ENCODE assay signal across 8 mouse cellular contexts in the genomic region with DNA sequence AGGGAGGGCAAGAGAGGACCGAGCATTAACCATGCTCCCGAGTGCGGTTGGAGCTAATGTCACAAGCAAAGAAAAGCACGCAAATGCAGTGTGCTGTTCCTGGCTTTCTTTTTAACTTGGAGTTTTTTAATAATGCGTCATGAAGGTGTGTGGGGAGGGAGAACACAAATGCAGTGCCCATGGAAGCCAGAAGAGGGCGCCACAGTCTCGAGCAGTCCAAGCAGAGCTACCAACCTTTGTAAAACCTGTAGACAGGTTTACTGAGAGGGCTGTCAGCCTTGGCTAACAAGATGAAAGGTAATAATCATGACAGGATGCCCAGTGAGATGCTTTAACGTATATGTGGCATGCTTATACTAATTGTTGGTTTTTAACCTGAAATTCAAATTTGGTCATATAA. TPM values are rescaled to one million over a fixed set of nuclear protein-coding genes. Genes with fewer than 3 reads are reported as not detected.
DNase-seq lines count a peak whose midpoint lies in the region; ATAC-seq and TF ChIP-seq lines count a peak whose summit lies in the region.

No protein-coding gene starts in this region.

- no peaks in the 10 kb centered on the region for H3K27me3 ChIP-seq in forebrain, embryonic 14.5 days (replicated peaks; ENCODE audit: control insufficient read depth, insufficient read depth, low read length)
- no peaks in the 10 kb centered on the region for H3K27me3 ChIP-seq in hindbrain, postnatal 0 days (ENCODE audit: insufficient read depth, low read length)
- peaks cover 19% of the 10 kb centered on the region for H3K27me3 ChIP-seq in midbrain, embryonic 10.5 days (ENCODE audit: low read depth, poor library complexity, severe bottlenecking)

- TF ChIP-seq CTCF in hindbrain, postnatal 0 days (IDR thresholded peaks at IDR 0.05; ENCODE audit: low read depth): peak; percentile 95

- peak overlapping the region; percentile 64 for H3K4me2 ChIP-seq in forebrain, embryonic 14.5 days (ENCODE audit: low read length)
- peak overlapping the region; percentile 64 for H3K4me2 ChIP-seq in hindbrain, postnatal 0 days (ENCODE audit: low read depth, low read length)

- no peak overlapping the region for H3K4me3 ChIP-seq in forebrain, embryonic 14.5 days (ENCODE audit: low read depth, low read length)
- H3K4me3 ChIP-seq in hindbrain, postnatal 0 days (ENCODE audit: low read length): 0 out of 2 replicates have a peak overlapping the region, but pooled peaks have one; percentile 4
- no peak overlapping the region for H3K4me3 ChIP-seq in midbrain, embryonic 10.5 days

- ATAC-seq in forebrain, embryonic 14.5 days: peak; percentile 24
- ATAC-seq in hindbrain, postnatal 0 days: 0 out of 2 replicates have a peak, but pooled peaks have one; percentile 3
- no peak for ATAC-seq in erythroid progenitor cell, adult 5-6 weeks (replicated peaks; ENCODE audit: low FRiP score, poor library complexity, severe bottlenecking)

- 7% methylated on average over 8 of the region's 8 CpGs for WGBS in forebrain, embryonic 14.5 days
- WGBS in hindbrain, postnatal 0 days: 8% methylated on average over 8 of the region's 8 CpGs
- 14% methylated on average over 8 of the region's 8 CpGs for WGBS in midbrain, embryonic 10.5 days

- no peaks in the 10 kb centered on the region for H3K36me3 ChIP-seq in forebrain, embryonic 14.5 days (ENCODE audit: control insufficient read depth, insufficient read depth, low read length)
- H3K36me3 ChIP-seq in hindbrain, postnatal 0 days (ENCODE audit: insufficient read depth, low read length): no peaks in the 10 kb centered on the region
- H3K36me3 ChIP-seq in midbrain, embryonic 10.5 days: no peaks in the 10 kb centered on the region

- DNase-seq in NIH3T3 (ENCODE audit: low read depth): peak; percentile 85
- DNase-seq in c-Kit-positive CD71-positive TER-119-positive erythroid progenitor cells, embryonic 14.5 days (ENCODE audit: low spot score): peak; percentile 53
- peak; percentile 78 for DNase-seq in forebrain, embryonic 14.5 days (ENCODE audit: low spot score)
- peak; percentile 85 for DNase-seq in hindbrain, postnatal 0 days (ENCODE audit: low spot score)
- peak; percentile 81 to 85 for DNase-seq in left cerebral cortex, postnatal 14 days (ENCODE audit: low spot score in 2 of 2)
- DNase-seq in midbrain, embryonic 10.5 days (ENCODE audit: low spot score): peak; percentile 66
- peak; percentile 50 for DNase-seq in spleen, adult 12 weeks (ENCODE audit: low spot score)

- H3K9ac ChIP-seq in forebrain, embryonic 14.5 days (ENCODE audit: low read length): no peak overlapping the region
- no peak overlapping the region for H3K9ac ChIP-seq in hindbrain, postnatal 0 days (replicated peaks; ENCODE audit: low read length)

- intact Hi-C loops in left cerebral cortex, postnatal 14 days (cut with DNase I): loop anchor here (5.0 kb wide), 5 partner anchors 57 to 672 kb away; a partner anchor contains a TSS

- H3K4me1 ChIP-seq in forebrain, embryonic 14.5 days (ENCODE audit: control insufficient read depth, insufficient read depth, low read length): peaks cover 24% of the 10 kb centered on the region
- peaks cover 18% of the 10 kb centered on the region; the same call in 1 of the 2 replicates for H3K4me1 ChIP-seq in hindbrain, postnatal 0 days (ENCODE audit: insufficient read depth, low read length)
- H3K4me1 ChIP-seq in midbrain, embryonic 10.5 days: peaks cover 49% of the 10 kb centered on the region

- no peak overlapping the region for H3K27ac ChIP-seq in forebrain, embryonic 14.5 days (ENCODE audit: low read depth, low read length)
- H3K27ac ChIP-seq in hindbrain, postnatal 0 days: peak overlapping the region; percentile 94
- no peak overlapping the region for H3K27ac ChIP-seq in midbrain, embryonic 10.5 days (replicated peaks)

- no peaks in the 10 kb centered on the region for H3K9me3 ChIP-seq in forebrain, embryonic 14.5 days (replicated peaks; ENCODE audit: control insufficient read depth, low read length)
- no peaks in the 10 kb centered on the region for H3K9me3 ChIP-seq in hindbrain, postnatal 0 days (ENCODE audit: low read length)
- H3K9me3 ChIP-seq in midbrain, embryonic 10.5 days (replicated peaks): no peaks in the 10 kb centered on the region

RNA-seq across cellular contexts. Expression of a gene that starts 6.6 kb away (rescaled TPM):
- polyA plus RNA-seq in forebrain, embryonic 14.5 days (2014; fragmentation: Nextera tagmentation; extraction: Ambion mirVana): 0.28 and 0.33 TPM in 2 replicates
- total RNA-seq in hindbrain, postnatal 0 days (2014; rRNA removed): 0.65 and 2.0 TPM in 2 replicates
- polyA plus RNA-seq in hindbrain, postnatal 0 days (2015; fragmentation: Nextera tagmentation; extraction: Ambion mirVana): 0.35 and 0.49 TPM in 2 replicates
- under 1 TPM; 0.23 to 0.57 TPM for total RNA-seq in left cerebral cortex, postnatal 14 days (2021)
- 0.20 and 0.37 TPM in 2 replicates for polyA plus RNA-seq in midbrain, embryonic 10.5 days (2016; fragmentation: Nextera tagmentation; extraction: Ambion mirVana)
- total RNA-seq in erythroid progenitor cell, adult 5-6 weeks (2015; ENCODE audit: low replicate concordance): not detected in 2 replicates
- not detected in 2 replicates for total RNA-seq in erythroid progenitor cell, adult 5-6 weeks (2017; ENCODE audit: low replicate concordance)

RNA-seq across cellular contexts. Expression of a gene that starts 36.4 kb away (rescaled TPM):
- 11.3 and 12.1 TPM in 2 replicates for polyA plus RNA-seq in forebrain, embryonic 14.5 days (2014; fragmentation: Nextera tagmentation; extraction: Ambion mirVana)
- total RNA-seq in hindbrain, postnatal 0 days (2014; rRNA removed): 3.3 and 3.8 TPM in 2 replicates
- polyA plus RNA-seq in hindbrain, postnatal 0 days (2015; fragmentation: Nextera tagmentation; extraction: Ambion mirVana): 3.6 and 3.7 TPM in 2 replicates
- 1 to 10 TPM; 2.4 to 3.0 TPM for total RNA-seq in left cerebral cortex, postnatal 14 days (2021)
- polyA plus RNA-seq in midbrain, embryonic 10.5 days (2016; fragmentation: Nextera tagmentation; extraction: Ambion mirVana): 22.0 and 24.9 TPM in 2 replicates
- total RNA-seq in erythroid progenitor cell, adult 5-6 weeks (2015; ENCODE audit: low replicate concordance): 13.3 and 15.1 TPM in 2 replicates
- 8.7 and 9.2 TPM in 2 replicates for total RNA-seq in erythroid progenitor cell, adult 5-6 weeks (2017; ENCODE audit: low replicate concordance)

RNA-seq across cellular contexts. Expression of a gene that starts 36.5 kb away (rescaled TPM):
- 25.0 and 35.1 TPM in 2 replicates for polyA plus RNA-seq in forebrain, embryonic 14.5 days (2014; fragmentation: Nextera tagmentation; extraction: Ambion mirVana)
- 18.0 and 22.8 TPM in 2 replicates for total RNA-seq in hindbrain, postnatal 0 days (2014; rRNA removed)
- polyA plus RNA-seq in hindbrain, postnatal 0 days (2015; fragmentation: Nextera tagmentation; extraction: Ambion mirVana): 43.8 and 45.9 TPM in 2 replicates
- total RNA-seq in left cerebral cortex, postnatal 14 days (2021): 10 to 100 TPM; 19.3 to 21.6 TPM
- 14.2 and 15.4 TPM in 2 replicates for polyA plus RNA-seq in midbrain, embryonic 10.5 days (2016; fragmentation: Nextera tagmentation; extraction: Ambion mirVana)
- not detected in 2 replicates for total RNA-seq in erythroid progenitor cell, adult 5-6 weeks (2015; ENCODE audit: low replicate concordance)
- not detected in 2 replicates for total RNA-seq in erythroid progenitor cell, adult 5-6 weeks (2017; ENCODE audit: low replicate concordance)

Comparison
In these comparisons a context has a peak if more than half of its experiments do, and no peak if none do; other contexts are left out.
1. RNA of a gene that starts 36.5 kb away (total RNA-seq): 18.0 to 22.8 TPM in hindbrain, postnatal 0 days and 19.3 to 21.6 TPM in left cerebral cortex, postnatal 14 days; not detected in erythroid progenitor cell, adult 5-6 weeks; every median in the first group is over 10 times any median in the second.
2. Peak in every context shown above with its lines, with median percentiles within 50 percentile points of each other: DNase-seq.